Mouse (Mus musculus): ENCODE results near the gene Sh3bp5l.

- TF ChIP-seq CTCF (IDR thresholded peaks at IDR 0.05; ENCODE audit: extremely low read depth, insufficient read length, insufficient replicate concordance, low read depth, low read length) (peak; percentile 21; the same call in 1 of the 2 replicates), POLR2A (IDR thresholded peaks at IDR 0.05; ENCODE audit: low read depth, low read length) (no peak)
These were observed 3.7 kb upstream of the Sh3bp5l start for GRCm38 (mm10) chr11:58326781-58327180.
